Mouse (Mus musculus): ENCODE results near the gene Catip. TPM values are rescaled to one million over a fixed set of nuclear protein-coding genes. Genes with fewer than 3 reads are reported as not detected.
A peak's percentile ranks its signal among the peaks of the same experiment; 100 is the strongest.
"Not testable (repeated sequence)": the region's sequence is repeated elsewhere in the genome, so short reads cannot be mapped to it uniquely, and the experiment has no call there.

Gene Catip
- polyA plus RNA-seq (2016; fragmentation: Nextera tagmentation; extraction: Ambion mirVana) = 1.5 and 1.6 TPM in 2 replicates

DNA sequence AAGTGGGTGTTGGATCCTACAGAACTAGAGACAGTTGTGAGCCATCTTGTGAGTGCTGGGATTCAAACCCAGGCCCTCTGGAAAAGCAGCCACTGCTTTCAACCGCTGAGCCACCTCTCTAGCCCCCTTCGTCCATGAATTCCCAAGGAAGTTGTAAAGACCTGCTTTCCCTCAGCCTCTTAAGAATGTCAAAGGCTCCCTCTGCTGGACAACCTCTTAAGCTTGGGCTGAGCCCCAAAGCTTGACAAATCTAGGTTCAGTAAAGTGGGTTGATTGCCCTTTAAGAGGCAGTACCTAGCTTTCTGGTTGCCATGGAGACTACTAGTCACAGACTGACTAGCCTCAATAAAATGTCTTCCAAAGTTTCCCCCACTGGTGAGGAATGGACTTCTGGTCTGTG lies at the start of gene Catip:
Gene Catip (plus strand): TSS at position 297 of the 400 bp plus-strand sequence.
- Histone ChIP-seq H3K27me3 (no peaks in the 10 kb centered on the region), H3K9ac (replicated peaks) (peak within 1 kb of the TSS; percentile 23; the same call in 1 of the 2 replicates), H3K4me3 (replicated peaks) (peak within 1 kb of the TSS; percentile 7; the same call in 1 of the 2 replicates), H3K27ac (peak within 1 kb of the TSS; percentile 77), H3K4me1 (replicated peaks) (peaks cover 16% of the 10 kb centered on the region), H3K36me3 (no peaks in the 10 kb centered on the region), H3K4me2 (peak within 1 kb of the TSS; percentile 38), H3K9me3 (no peaks in the 10 kb centered on the region)
- ATAC-seq (ENCODE audit: insufficient number of reproducible peaks, insufficient read depth, low FRiP score, low TSS enrichment, low read depth) = peak; percentile 85
- WGBS = 0% methylated on average over 2 of the region's 2 CpGs

DNA sequence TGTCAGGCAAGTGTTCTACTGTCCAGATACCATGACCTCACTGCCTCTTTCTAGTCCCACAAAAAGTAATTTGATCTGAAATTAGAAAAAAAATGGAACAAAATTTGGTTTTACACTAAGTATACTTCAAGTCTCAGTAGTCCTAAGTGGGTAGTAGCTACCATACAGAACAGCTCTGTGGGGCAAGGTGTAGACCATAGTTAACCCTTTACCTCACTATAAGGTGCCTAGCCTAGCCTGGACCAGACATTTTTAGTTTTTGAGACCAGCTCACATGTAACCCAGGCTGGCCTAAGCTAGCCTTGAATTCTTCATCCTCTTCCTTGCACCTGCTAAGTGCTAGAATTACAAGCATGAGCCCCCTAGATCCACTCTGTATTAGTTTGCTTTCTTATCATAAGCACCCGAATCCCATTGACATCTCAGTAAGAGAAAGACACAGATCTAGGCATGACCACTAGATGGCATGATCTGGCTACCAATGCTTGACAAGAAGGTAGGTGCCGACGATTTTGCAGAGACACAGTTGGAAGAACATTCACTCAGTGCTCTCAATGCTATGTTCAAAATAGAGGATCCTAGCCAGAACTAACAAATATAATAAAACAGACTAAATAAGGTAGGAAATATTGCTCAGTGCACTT lies 48.7 kb upstream of the Catip start:
- H3K27ac ChIP-seq = no peak overlapping the region
- H3K4me1 ChIP-seq (replicated peaks) = peaks cover 9% of the 10 kb centered on the region
- no peaks in the 10 kb centered on the region for H3K27me3 ChIP-seq
- 0 out of 2 replicates have a peak, but pooled peaks cover 4% of the 10 kb centered on the region for H3K9me3 ChIP-seq
- 10% methylated on average over 3 of the region's 3 CpGs for WGBS
- H3K4me3 ChIP-seq (replicated peaks) = no peak overlapping the region
- H3K4me2 ChIP-seq = no peak overlapping the region
- no peaks in the 10 kb centered on the region for H3K36me3 ChIP-seq
- no peak; the same call in 1 of the 2 replicates for ATAC-seq (ENCODE audit: insufficient number of reproducible peaks, insufficient read depth, low FRiP score, low TSS enrichment, low read depth)
- no peak overlapping the region for H3K9ac ChIP-seq (replicated peaks)

DNA sequence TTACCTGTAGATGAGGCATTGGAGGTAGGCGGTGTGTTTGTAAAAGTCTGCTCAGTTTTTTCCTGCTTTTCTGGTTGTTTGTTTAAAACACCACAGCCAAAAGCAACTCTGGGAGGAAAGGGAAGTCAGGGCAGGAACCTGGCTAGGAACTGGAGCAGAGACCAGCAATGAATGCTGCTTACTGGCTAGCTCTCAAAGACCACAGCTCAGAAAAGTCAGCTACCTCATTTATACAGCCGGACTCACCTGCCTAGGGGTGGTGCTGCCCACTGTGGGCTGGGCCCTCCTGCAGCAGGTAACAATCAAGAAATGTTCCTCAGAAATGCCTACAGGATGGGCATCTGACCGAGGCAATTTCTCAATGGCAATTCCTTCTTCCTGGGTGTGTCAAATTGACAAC lies 47.1 kb upstream of the Catip start:
- no peaks in the 10 kb centered on the region for H3K27me3 ChIP-seq
- 0 out of 2 replicates have a peak, but pooled peaks cover 4% of the 10 kb centered on the region for H3K9me3 ChIP-seq
- no peaks in the 10 kb centered on the region for H3K36me3 ChIP-seq
- H3K4me1 ChIP-seq (replicated peaks) = peaks cover 9% of the 10 kb centered on the region
- no peak for ATAC-seq (ENCODE audit: insufficient number of reproducible peaks, insufficient read depth, low FRiP score, low TSS enrichment, low read depth)
- WGBS = 87% methylated on average over 3 of the region's 3 CpGs
- no peak overlapping the region for H3K4me2 ChIP-seq
- no peak overlapping the region for H3K4me3 ChIP-seq (replicated peaks)
- H3K9ac ChIP-seq (replicated peaks) = no peak overlapping the region
- H3K27ac ChIP-seq = no peak overlapping the region

DNA sequence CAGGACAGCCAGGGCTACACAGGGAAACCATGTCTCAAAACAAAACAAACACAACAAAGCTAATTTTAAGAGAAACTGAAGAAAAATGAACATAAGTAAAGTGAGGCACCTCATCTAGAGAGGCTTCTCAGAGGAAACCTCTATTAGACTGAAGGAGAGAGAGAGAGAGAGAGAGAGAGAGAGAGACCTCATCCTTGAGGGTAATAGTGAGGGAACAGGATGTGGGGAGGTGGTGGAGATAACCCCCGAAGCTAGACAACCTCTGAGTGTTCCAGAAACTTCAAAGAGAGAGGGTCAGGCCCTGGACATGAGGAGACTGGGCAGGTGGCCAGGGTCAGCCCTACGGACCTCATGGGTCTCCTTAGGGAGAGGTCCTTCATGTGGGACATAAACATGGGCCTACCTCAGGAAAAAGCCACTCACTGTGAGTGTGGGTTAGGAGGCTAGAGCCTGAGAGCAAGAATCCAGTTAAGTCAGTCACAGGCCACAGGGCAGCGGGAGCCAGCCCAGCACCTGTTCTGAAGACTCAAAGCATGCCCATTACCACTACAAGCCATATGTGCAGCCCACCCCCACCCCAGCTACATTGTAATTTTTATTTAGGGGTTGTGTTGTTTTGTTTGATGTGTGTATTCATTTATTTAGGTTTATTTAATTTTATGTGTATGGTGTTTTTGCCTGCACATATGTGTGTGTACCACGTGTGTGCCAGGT lies 45.6 kb upstream of the Catip start:
- H3K4me1 ChIP-seq (replicated peaks) = peaks cover 9% of the 10 kb centered on the region
- H3K9me3 ChIP-seq = 0 out of 2 replicates have a peak, but pooled peaks cover 2% of the 10 kb centered on the region
- H3K27me3 ChIP-seq = no peaks in the 10 kb centered on the region
- H3K36me3 ChIP-seq = no peaks in the 10 kb centered on the region
- no peak overlapping the region for H3K9ac ChIP-seq (replicated peaks)
- no peak overlapping the region for H3K27ac ChIP-seq
- WGBS = 74% methylated on average over 4 of the region's 4 CpGs
- no peak overlapping the region for H3K4me2 ChIP-seq
- no peak overlapping the region for H3K4me3 ChIP-seq (replicated peaks)
- no peak for ATAC-seq (ENCODE audit: insufficient number of reproducible peaks, insufficient read depth, low FRiP score, low TSS enrichment, low read depth)

DNA sequence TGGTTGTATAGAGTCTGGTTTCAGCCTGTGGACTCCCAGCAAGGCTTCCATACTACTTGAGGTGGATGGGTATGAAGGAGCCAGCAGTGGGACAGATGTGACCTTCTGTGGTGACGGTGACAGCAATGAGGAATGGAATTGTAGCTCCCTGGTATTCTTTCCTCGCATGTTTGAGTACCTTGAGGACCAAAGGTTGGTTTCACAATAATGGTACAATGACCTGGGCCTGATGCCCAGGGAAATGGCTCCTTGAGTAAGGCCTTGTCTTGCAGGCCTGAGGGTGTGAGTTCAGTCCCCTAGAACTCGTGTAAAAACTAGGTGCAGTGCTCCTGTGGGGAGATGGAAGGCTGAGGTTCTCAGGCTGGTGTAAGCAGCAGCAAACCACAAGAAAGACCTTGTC lies 43.2 kb upstream of the Catip start:
- Histone ChIP-seq H3K9me3 (no peaks in the 10 kb centered on the region), H3K9ac (replicated peaks) (no peak overlapping the region), H3K4me2 (no peak overlapping the region), H3K4me3 (replicated peaks) (no peak overlapping the region), H3K36me3 (no peaks in the 10 kb centered on the region), H3K27ac (no peak overlapping the region), H3K4me1 (replicated peaks) (peaks cover 9% of the 10 kb centered on the region), H3K27me3 (no peaks in the 10 kb centered on the region)
- WGBS = 89% methylated on average over 3 of the region's 3 CpGs
- no peak for ATAC-seq (ENCODE audit: insufficient number of reproducible peaks, insufficient read depth, low FRiP score, low TSS enrichment, low read depth)

DNA sequence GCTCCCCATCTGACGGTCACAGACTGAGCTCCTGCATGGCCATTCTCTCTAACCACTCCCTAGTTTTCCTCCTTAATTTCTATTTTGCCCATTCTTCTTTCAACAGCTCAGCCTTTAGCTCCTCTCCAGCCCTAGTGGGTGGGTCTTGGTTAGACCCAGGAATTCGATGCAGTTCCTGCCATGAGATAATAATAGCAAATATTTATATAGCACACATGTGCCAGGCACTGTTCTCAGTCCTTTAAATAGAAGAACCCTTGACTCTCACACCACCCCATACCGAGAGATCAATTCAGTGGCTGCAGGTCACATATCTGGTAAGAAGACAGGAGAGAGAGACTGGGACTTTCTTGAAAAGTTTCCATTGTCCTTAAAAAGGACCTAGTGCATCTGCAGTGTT lies 40.5 kb upstream of the Catip start:
- no peak for ATAC-seq (ENCODE audit: insufficient number of reproducible peaks, insufficient read depth, low FRiP score, low TSS enrichment, low read depth)
- H3K4me1 ChIP-seq (replicated peaks) = peaks cover 9% of the 10 kb centered on the region
- no peak overlapping the region for H3K27ac ChIP-seq
- H3K36me3 ChIP-seq = no peaks in the 10 kb centered on the region
- H3K27me3 ChIP-seq = no peaks in the 10 kb centered on the region
- no peaks in the 10 kb centered on the region for H3K9me3 ChIP-seq
- 86% methylated on average over 3 of the region's 3 CpGs for WGBS
- H3K4me2 ChIP-seq = no peak overlapping the region
- H3K9ac ChIP-seq (replicated peaks) = no peak overlapping the region
- H3K4me3 ChIP-seq (replicated peaks) = no peak overlapping the region

DNA sequence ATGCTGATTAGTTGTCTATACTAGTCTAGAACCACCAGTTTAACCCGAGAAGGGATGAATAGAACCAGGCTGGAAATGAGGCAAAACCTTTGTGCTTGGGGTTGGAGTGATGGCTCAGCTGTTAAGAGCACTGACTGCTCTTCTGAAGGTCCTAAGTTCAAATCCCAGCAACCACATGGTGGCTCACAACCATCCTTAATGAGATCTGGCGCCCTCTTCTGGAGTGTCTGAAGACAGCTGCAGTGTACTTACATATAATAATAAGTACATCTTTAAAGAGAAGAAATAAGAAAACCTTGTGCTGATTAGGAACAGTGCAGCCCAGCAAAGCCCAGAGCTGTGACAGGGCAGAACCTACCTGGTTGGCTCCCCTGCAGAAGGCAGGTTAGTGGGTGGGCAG lies 35.0 kb upstream of the Catip start:
- not testable (repeated sequence) for H3K9ac ChIP-seq (replicated peaks); H3K27me3 ChIP-seq; ATAC-seq (ENCODE audit: insufficient number of reproducible peaks, insufficient read depth, low FRiP score, low TSS enrichment, low read depth); H3K27ac ChIP-seq; H3K4me1 ChIP-seq (replicated peaks); H3K4me3 ChIP-seq (replicated peaks); H3K36me3 ChIP-seq; H3K9me3 ChIP-seq; H3K4me2 ChIP-seq
- 71% methylated on average over 2 of the region's 2 CpGs for WGBS

DNA sequence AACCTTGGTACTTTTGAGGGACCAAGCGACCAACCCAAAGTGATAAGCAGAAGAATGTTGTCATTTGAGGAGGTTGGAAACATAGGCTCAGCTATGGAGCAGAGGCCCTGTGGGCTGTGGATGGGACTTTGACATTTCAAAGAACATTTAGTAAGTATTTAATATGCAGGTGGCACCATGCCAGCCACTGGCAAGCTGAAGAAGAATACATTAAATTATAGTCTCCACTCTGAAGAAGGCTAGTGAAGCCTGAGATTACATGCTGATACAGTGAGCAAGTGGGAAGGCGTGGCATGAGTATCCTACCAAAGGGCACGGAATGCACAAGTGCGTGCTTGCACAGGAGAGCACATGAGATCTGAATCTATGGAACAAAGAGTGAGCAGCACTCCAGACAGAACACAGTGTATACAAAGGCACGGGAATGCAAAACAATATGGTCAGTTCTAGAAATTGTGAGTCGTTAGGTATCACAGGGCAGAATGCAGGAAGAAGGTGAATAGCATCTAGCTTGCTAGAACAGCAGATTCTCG lies 31.9 kb upstream of the Catip start:
- no peak overlapping the region for H3K27ac ChIP-seq
- no peak overlapping the region for H3K4me2 ChIP-seq
- H3K36me3 ChIP-seq = peaks cover 4% of the 10 kb centered on the region; the same call in 1 of the 2 replicates
- H3K9me3 ChIP-seq = no peaks in the 10 kb centered on the region
- H3K4me1 ChIP-seq (replicated peaks) = peaks cover 18% of the 10 kb centered on the region
- ATAC-seq (ENCODE audit: insufficient number of reproducible peaks, insufficient read depth, low FRiP score, low TSS enrichment, low read depth) = no peak
- no peak overlapping the region for H3K4me3 ChIP-seq (replicated peaks)
- H3K27me3 ChIP-seq = no peaks in the 10 kb centered on the region
- no peak overlapping the region for H3K9ac ChIP-seq (replicated peaks)
- 87% methylated on average over 7 of the region's 7 CpGs for WGBS

GRCm38 (mm10) chr1:74331046-74331681 lies 30.7 kb upstream of the Catip start:
- Histone ChIP-seq H3K4me1 (replicated peaks) (peaks cover 26% of the 10 kb centered on the region), H3K4me2 (no peak overlapping the region), H3K27me3 (no peaks in the 10 kb centered on the region), H3K9me3 (no peaks in the 10 kb centered on the region), H3K9ac (replicated peaks) (no peak overlapping the region), H3K4me3 (replicated peaks) (no peak overlapping the region), H3K36me3 (peaks cover 9% of the 10 kb centered on the region; the same call in 1 of the 2 replicates), H3K27ac (no peak overlapping the region)
- WGBS = 83% methylated on average over 4 of the region's 4 CpGs
- no peak for ATAC-seq (ENCODE audit: insufficient number of reproducible peaks, insufficient read depth, low FRiP score, low TSS enrichment, low read depth)

DNA sequence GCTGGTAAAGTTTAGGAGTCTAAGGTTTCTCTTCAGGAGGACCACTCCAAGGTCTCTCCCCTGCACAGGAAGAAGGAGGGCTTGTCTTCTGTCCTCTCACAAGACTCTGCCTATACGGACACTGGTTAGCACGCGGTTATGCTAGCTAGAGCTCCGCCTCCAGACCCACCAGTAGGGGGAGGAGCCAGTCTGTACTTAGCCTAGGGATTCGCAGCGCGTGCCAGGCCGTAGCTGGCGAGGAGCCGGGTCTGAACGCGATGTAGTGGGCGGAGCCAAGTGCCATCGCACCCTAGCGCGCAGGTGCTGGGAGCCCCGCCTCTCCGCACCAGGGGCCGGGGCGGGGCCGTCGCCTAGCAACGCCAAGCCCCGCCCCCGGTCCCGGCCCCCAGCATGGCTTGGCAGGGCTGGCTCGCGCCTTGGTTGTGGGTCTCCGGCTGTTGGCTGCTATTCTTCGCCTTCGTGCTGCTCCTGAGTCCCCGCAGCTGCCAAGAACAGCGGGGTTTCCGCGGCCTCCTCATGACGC lies 29.6 kb upstream of the Catip start:
- Histone ChIP-seq H3K4me1 (replicated peaks) (peaks cover 26% of the 10 kb centered on the region), H3K27me3 (no peaks in the 10 kb centered on the region), H3K9me3 (no peaks in the 10 kb centered on the region), H3K27ac (peak overlapping the region; percentile 79), H3K4me2 (peak overlapping the region; percentile 92), H3K36me3 (peaks cover 13% of the 10 kb centered on the region; the same call in 1 of the 2 replicates), H3K9ac (replicated peaks) (peak overlapping the region; percentile 63), H3K4me3 (replicated peaks) (peak overlapping the region; percentile 56)
- WGBS = under 1% methylated on average over 36 of the region's 36 CpGs
- peak; percentile 96 for ATAC-seq (ENCODE audit: insufficient number of reproducible peaks, insufficient read depth, low FRiP score, low TSS enrichment, low read depth)

GRCm38 (mm10) chr1:74332930-74333329 lies 29.0 kb upstream of the Catip start:
- peaks cover 26% of the 10 kb centered on the region for H3K4me1 ChIP-seq (replicated peaks)
- H3K9me3 ChIP-seq = no peaks in the 10 kb centered on the region
- 4% methylated on average over 9 of the region's 9 CpGs for WGBS
- peaks cover 13% of the 10 kb centered on the region; the same call in 1 of the 2 replicates for H3K36me3 ChIP-seq
- peak overlapping the region; percentile 79 for H3K27ac ChIP-seq
- H3K9ac ChIP-seq (replicated peaks) = peak overlapping the region; percentile 63
- peak overlapping the region; percentile 92 for H3K4me2 ChIP-seq
- no peaks in the 10 kb centered on the region for H3K27me3 ChIP-seq
- peak overlapping the region; percentile 56 for H3K4me3 ChIP-seq (replicated peaks)
- ATAC-seq (ENCODE audit: insufficient number of reproducible peaks, insufficient read depth, low FRiP score, low TSS enrichment, low read depth) = no peak

All from limb, embryonic 12.5 days (tissue).